Mouse (Mus musculus): ENCODE results near the gene Apol11a. TPM values are rescaled to one million over a fixed set of nuclear protein-coding genes. Genes with fewer than 3 reads are reported as not detected.

Apol11a gene
- polyA plus RNA-seq (2017; shearing (Covaris generic)) = not detected

DNA sequence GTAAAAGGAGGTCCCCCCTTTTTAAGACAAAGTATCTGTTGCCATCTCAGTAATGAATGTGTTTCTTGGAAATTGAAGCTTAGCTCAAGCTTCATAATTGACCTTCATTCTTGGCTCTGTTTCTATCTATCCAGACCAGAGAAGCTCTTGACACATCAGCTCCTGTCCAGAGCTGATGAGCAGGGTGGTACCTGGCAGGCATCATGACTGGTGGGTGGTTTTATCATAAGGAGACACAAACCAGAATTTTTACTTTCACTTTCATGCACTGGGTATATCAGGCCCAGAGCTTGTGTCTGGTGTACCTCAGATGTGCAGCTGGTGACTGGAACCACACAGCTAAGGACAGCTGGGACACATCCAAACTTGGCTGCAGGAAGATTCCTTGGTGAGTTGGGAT is at the start of gene Apol11a:
Gene Apol11a, plus strand, starts transcription at position 306 of the 400 bp plus-strand sequence.

GRCm38 (mm10) chr15:77476693-77477092 is 31.4 kb upstream of the Apol11a start, which contains the start of gene Apol10a:
TSS of gene Apol10a (plus strand) at chr15:77477047.

DNA sequence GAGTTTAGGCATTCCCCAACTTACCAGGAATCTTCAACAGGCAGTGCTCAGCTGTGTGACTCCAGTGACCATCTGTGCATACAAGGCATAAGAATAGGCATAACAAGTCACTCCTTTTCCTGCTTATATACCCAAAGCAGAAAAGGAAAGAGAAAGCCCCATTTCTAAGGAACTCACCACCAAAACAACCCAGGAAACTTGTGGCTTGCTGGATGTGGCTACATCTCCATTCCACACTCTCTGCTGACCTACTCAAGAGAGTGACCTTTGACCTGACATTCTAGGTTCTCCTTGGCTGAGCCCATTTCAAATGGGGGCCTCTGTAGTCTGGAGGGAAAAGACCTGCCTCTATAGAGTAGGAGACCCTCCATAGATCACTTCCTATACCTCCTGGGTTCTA is 25.1 kb downstream of the Apol11a start, which contains the start of gene Apol7c:
Gene Apol7c, minus strand, starts transcription at position 101 of the 400 bp plus-strand sequence.

GRCm38 (mm10) chr15:77561792-77562191 is 53.7 kb downstream of the Apol11a start, which contains the start of gene 1700025B11Rik:
TSS of gene 1700025B11Rik (minus strand) at chr15:77561892.

Other genes starting within 250 kb of the Apol11a start
- gene Rbfox2, start 201.3 kb upstream of the Apol11a start, polyA plus RNA-seq (2017; shearing (Covaris generic)) = 1 to 10 TPM in 1 of 2 experiments, under 1 TPM in 1; 0.35 to 3.7 TPM
- under 1 TPM in 1 of 2 experiments, not detected in 1; 0.34 TPM for gene Apol7a, start 109.2 kb upstream of the Apol11a start, polyA plus RNA-seq (2017; shearing (Covaris generic))
- 10 to 100 TPM in 1 of 2 experiments, 1 to 10 TPM in 1; 8.1 to 16.1 TPM for gene Apol9a, start 97.1 kb upstream of the Apol11a start, polyA plus RNA-seq (2017; shearing (Covaris generic))
- gene Apol7b, start 60.8 kb upstream of the Apol11a start, polyA plus RNA-seq (2017; shearing (Covaris generic)) = 1 to 10 TPM in 1 of 2 experiments, under 1 TPM in 1; 0.24 to 2.2 TPM
- under 1 TPM; 0.35 to 0.67 TPM for gene Apol10a, start 31.2 kb upstream of the Apol11a start, polyA plus RNA-seq (2017; shearing (Covaris generic))
- under 1 TPM; 0.17 to 0.43 TPM for gene Apol7c, start 25.0 kb downstream of the Apol11a start, polyA plus RNA-seq (2017; shearing (Covaris generic))
- gene 1700025B11Rik, start 53.6 kb downstream of the Apol11a start, polyA plus RNA-seq (2017; shearing (Covaris generic)) = not detected
- 1 to 10 TPM; 2.2 to 6.8 TPM for gene Apol10b, start 87.9 kb downstream of the Apol11a start, polyA plus RNA-seq (2017; shearing (Covaris generic))
- not detected for gene Gm36245, start 91.0 kb downstream of the Apol11a start, polyA plus RNA-seq (2017; shearing (Covaris generic))
- 1 to 10 TPM in 1 of 2 experiments, under 1 TPM in 1; 0.19 to 1.2 TPM for gene Apol11b, start 135.0 kb downstream of the Apol11a start, polyA plus RNA-seq (2017; shearing (Covaris generic))
- 100 to 1,000 TPM in 1 of 2 experiments, 10 to 100 TPM in 1; 85.6 to 183 TPM for gene Apol7e, start 190.6 kb downstream of the Apol11a start, polyA plus RNA-seq (2017; shearing (Covaris generic))
- gene Apol9b, start 220.8 kb downstream of the Apol11a start, polyA plus RNA-seq (2017; shearing (Covaris generic)) = 10 to 100 TPM; 12.2 to 60.8 TPM
- gene Apol8, start 248.7 kb downstream of the Apol11a start, polyA plus RNA-seq (2017; shearing (Covaris generic)) = 1 to 10 TPM in 1 of 2 experiments, under 1 TPM in 1; 0.06 to 2.9 TPM